In the genomic region with DNA sequence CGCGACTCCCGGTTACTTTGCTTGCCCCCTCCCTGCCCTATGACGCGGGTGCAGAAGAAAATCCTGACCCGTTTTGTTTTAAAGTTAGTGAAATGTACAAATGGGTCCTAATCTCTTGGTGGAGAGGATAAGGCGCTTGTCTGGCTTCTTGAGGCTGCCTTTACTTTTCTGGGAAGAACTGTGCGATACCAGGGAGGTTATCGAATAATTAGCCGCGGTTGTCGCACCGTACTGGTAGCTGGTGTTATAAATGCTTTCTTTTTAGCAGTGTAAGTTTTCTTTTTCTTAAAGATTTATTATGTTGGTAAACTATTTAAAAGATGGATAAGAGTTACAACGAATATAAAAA, we compare ENCODE assay signal across 8 mouse cellular contexts. TPM values are rescaled to one million over a fixed set of nuclear protein-coding genes. Genes with fewer than 3 reads are reported as not detected.
A peak's percentile ranks its signal among the peaks of the same experiment; 100 is the strongest.
DNase-seq lines count a peak whose midpoint lies in the region; ATAC-seq and TF ChIP-seq lines count a peak whose summit lies in the region.

No protein-coding gene starts in this region.

- H3K27me3 ChIP-seq in hindbrain, embryonic 16.5 days (replicated peaks; ENCODE audit: control insufficient read depth, insufficient read depth, low read length) = no peaks in the 10 kb centered on the region
- no peaks in the 10 kb centered on the region for H3K27me3 ChIP-seq in midbrain, postnatal 0 days (ENCODE audit: insufficient read depth, low read length)

- no peaks in the 10 kb centered on the region for H3K4me1 ChIP-seq in cortical plate, adult 2 months (ENCODE audit: control insufficient read depth, insufficient read depth, low read length)
- H3K4me1 ChIP-seq in hindbrain, embryonic 16.5 days (ENCODE audit: control insufficient read depth, insufficient read depth, low read depth, low read length) = peaks cover 11% of the 10 kb centered on the region
- H3K4me1 ChIP-seq in midbrain, postnatal 0 days (ENCODE audit: insufficient read depth, low read length) = peaks cover 4% of the 10 kb centered on the region; the same call in 1 of the 2 replicates

- peak overlapping the region; percentile 82 for H3K4me3 ChIP-seq in left cerebral cortex, adult 2 months
- peak overlapping the region; percentile 83 for H3K4me3 ChIP-seq in cortical plate, adult 2 months (ENCODE audit: insufficient read depth, low read length)
- H3K4me3 ChIP-seq in hindbrain, embryonic 16.5 days (ENCODE audit: low read length) = peak overlapping the region; percentile 97
- peak overlapping the region; percentile 75 for H3K4me3 ChIP-seq in midbrain, postnatal 0 days (ENCODE audit: low read depth, low read length)

- H3K36me3 ChIP-seq in hindbrain, embryonic 16.5 days (ENCODE audit: control insufficient read depth, insufficient read depth, low read length) = peaks cover 4% of the 10 kb centered on the region; the same call in 1 of the 2 replicates
- H3K36me3 ChIP-seq in midbrain, postnatal 0 days (ENCODE audit: insufficient read depth, low read length) = 0 out of 2 replicates have a peak, but pooled peaks cover 3% of the 10 kb centered on the region

- TF ChIP-seq POLR2A in cortical plate, adult 2 months (IDR thresholded peaks at IDR 0.05; ENCODE audit: extremely low read depth, insufficient read depth, low read length) = no peak

- TF ChIP-seq CTCF in left cerebral cortex, adult 2 months (IDR thresholded peaks at IDR 0.05) = no peak
- no peak for TF ChIP-seq CTCF in cortical plate, adult 2 months (IDR thresholded peaks at IDR 0.05; ENCODE audit: extremely low read depth, insufficient read depth, low read length)
- TF ChIP-seq CTCF in midbrain, postnatal 0 days (IDR thresholded peaks at IDR 0.05) = no peak

- H3K9ac ChIP-seq in hindbrain, embryonic 16.5 days (ENCODE audit: low read depth, low read length) = peak overlapping the region; percentile 90
- H3K9ac ChIP-seq in midbrain, postnatal 0 days (replicated peaks; ENCODE audit: low read length, poor library complexity, severe bottlenecking) = peak overlapping the region; percentile 54

- ATAC-seq in hindbrain, embryonic 16.5 days = no peak
- ATAC-seq in midbrain, postnatal 0 days (ENCODE audit: low FRiP score) = peak; percentile 12

- H3K9me3 ChIP-seq in hindbrain, embryonic 16.5 days (ENCODE audit: control insufficient read depth, low read length) = no peaks in the 10 kb centered on the region
- H3K9me3 ChIP-seq in midbrain, postnatal 0 days (ENCODE audit: low read length) = no peaks in the 10 kb centered on the region

- WGBS in hindbrain, embryonic 16.5 days = 2% methylated on average over 14 of the region's 14 CpGs
- whole genome bisulfite sequencing in midbrain, postnatal 0 days = under 1% methylated on average over 14 of the region's 14 CpGs

- peak overlapping the region; percentile 83 for H3K4me2 ChIP-seq in hindbrain, embryonic 16.5 days (ENCODE audit: low read length)
- H3K4me2 ChIP-seq in midbrain, postnatal 0 days (ENCODE audit: low read depth, low read length, poor library complexity, severe bottlenecking) = peak overlapping the region; percentile 73

- no peak for DNase-seq in left cerebral cortex, adult 2 months (ENCODE audit: extremely low spot score in 1 of 2, low spot score in 2 of 2)
- no peak for DNase-seq in left cerebral cortex, adult 8-10 months (ENCODE audit: low spot score in 2 of 2)
- no peak for DNase-seq in midbrain, postnatal 0 days (ENCODE audit: low spot score)
- DNase-seq in urinary bladder, postnatal 10 days (ENCODE audit: low spot score) = no peak
- no peak for DNase-seq in lung, postnatal 36 days
- no peak for DNase-seq in left cerebral cortex, adult 9 months (ENCODE audit: low spot score in 2 of 2)

- peak overlapping the region; percentile 95 for H3K27ac ChIP-seq in left cerebral cortex, adult 2 months
- H3K27ac ChIP-seq in cortical plate, adult 2 months (ENCODE audit: insufficient read depth, low read length) = peak overlapping the region; percentile 61; the same call in 1 of the 2 replicates
- H3K27ac ChIP-seq in hindbrain, embryonic 16.5 days (ENCODE audit: low read depth, low read length) = peak overlapping the region; percentile 91
- peak overlapping the region; percentile 70 for H3K27ac ChIP-seq in midbrain, postnatal 0 days (ENCODE audit: low read depth, low read length)

- intact Hi-C loops in left cerebral cortex, adult 2 months (cut with DNase I) = no loop called here

RNA-seq across cellular contexts. Expression of a gene that starts 0.5 kb away (rescaled TPM):
- 10 to 100 TPM; 15.3 to 19.0 TPM for total RNA-seq in left cerebral cortex, adult 2 months (2021)
- 10 to 100 TPM; 13.6 to 17.6 (median 15.8) TPM for total RNA-seq in left cerebral cortex, adult 8-10 months (2022)
- polyA plus RNA-seq in cortical plate, adult 2 months (2012; rRNA removed) = 8.1 and 8.3 TPM in 2 replicates
- 5.1 and 6.2 TPM in 2 replicates for polyA plus RNA-seq in hindbrain, embryonic 16.5 days (2015; fragmentation: Nextera tagmentation; extraction: Ambion mirVana)
- total RNA-seq in midbrain, postnatal 0 days (2014; rRNA removed) = 11.5 and 12.1 TPM in 2 replicates
- 3.4 and 4.0 TPM in 2 replicates for polyA plus RNA-seq in midbrain, postnatal 0 days (2015; fragmentation: Nextera tagmentation; extraction: Ambion mirVana)

RNA-seq across cellular contexts. Expression of a gene that starts 7.1 kb away (rescaled TPM):
- 1 to 10 TPM; 1.3 to 2.0 TPM for total RNA-seq in left cerebral cortex, adult 2 months (2021)
- 1 to 10 TPM; 2.4 to 3.3 (median 2.6) TPM for total RNA-seq in left cerebral cortex, adult 8-10 months (2022)
- polyA plus RNA-seq in cortical plate, adult 2 months (2012; rRNA removed) = 2.9 and 3.3 TPM in 2 replicates
- 2.0 and 2.5 TPM in 2 replicates for polyA plus RNA-seq in hindbrain, embryonic 16.5 days (2015; fragmentation: Nextera tagmentation; extraction: Ambion mirVana)
- total RNA-seq in midbrain, postnatal 0 days (2014; rRNA removed) = 2.1 and 3.3 TPM in 2 replicates
- polyA plus RNA-seq in midbrain, postnatal 0 days (2015; fragmentation: Nextera tagmentation; extraction: Ambion mirVana) = 1.7 and 2.3 TPM in 2 replicates
